Mouse (Mus musculus): ENCODE measurements around the gene Noxo1. TPM values are rescaled to one million over a fixed set of nuclear protein-coding genes. Genes with fewer than 3 reads are reported as not detected.

The Noxo1 gene
- polyA plus RNA-seq, 1 experiment, result 2.5 TPM

DNA sequence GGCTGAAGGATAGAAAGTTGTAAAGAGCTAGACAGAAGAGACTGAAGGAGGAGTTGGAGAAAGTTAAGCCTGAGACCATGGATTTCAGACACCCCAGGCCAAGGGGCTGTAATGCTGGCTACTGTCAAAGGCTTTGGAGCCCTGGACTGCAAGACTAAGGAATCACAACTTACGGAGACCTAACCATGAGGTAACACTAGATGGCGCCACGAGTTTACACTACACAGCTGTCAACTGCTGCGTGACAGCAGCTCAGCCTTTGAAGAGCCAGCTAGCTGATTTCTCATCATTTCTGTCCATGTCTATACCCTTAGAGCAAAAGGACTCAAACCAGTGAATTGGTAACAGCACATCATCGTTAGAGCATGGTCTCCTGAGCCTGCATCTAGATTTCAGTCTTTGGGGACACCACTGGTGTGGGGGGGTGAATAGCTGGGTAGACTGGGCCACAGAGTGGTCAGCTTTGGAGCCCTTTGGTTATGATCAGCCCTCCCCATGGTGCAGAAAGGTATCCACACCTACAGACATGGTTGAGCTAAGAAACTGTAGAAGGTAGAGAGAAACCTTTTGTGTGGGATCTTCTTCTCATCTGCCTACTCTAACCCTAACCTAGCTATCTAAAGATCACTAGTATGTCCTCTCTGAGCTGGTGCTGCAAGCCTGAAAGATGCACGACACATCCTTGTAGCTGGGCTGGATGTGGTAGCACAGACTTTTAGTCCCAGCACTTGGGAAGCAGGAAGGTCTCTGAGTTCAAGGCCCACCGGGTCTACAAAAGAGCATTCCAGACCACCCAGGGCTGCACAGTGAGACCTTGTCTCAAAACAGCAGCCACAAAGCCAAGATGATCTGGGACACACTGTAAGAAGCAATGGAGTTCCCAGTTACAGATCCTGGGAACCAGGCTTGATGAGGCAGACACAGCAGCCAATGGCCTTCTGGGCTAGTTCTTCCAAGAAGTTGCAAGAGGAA lies 49.8 kb downstream of the Noxo1 start:
- TF ChIP-seq POLR2A (IDR thresholded peaks at IDR 0.05; ENCODE audit: borderline replicate concordance, control insufficient read depth, low read depth, low read length) (no peak), CTCF (IDR thresholded peaks at IDR 0.05; ENCODE audit: control insufficient read depth, insufficient read depth, low read length) (peak; percentile 87)
- peaks cover 2% of the 10 kb centered on the region for H3K4me1 ChIP-seq (ENCODE audit: control insufficient read depth, insufficient read depth, low read length)
- 18% methylated on average over 7 of the region's 7 CpGs for WGBS
- no peak overlapping the region for H3K4me3 ChIP-seq (replicated peaks; ENCODE audit: control insufficient read depth, low read depth, low read length)
- H3K27ac ChIP-seq (ENCODE audit: control insufficient read depth, insufficient read depth, low read depth, low read length, poor library complexity), result no peak overlapping the region

DNA sequence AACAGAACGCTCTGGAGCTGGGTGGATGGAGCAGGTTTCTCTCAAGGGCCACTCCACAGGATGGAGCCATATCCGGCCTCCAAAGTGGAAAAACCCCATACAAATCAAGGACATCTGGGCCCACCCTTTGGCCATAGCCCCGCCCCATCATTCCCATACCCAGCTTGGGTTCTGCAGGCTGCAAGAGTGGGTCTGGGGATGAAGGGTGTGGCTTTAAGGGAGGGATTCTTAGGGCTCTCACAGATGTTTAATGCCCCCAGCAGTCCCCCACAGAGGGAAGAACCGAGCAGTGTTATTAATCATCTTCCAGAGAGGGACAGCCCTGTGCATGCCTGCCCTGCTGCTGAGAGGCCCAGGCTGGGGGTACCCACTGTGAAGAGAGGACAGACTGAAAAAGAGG lies 51.0 kb downstream of the Noxo1 start:
- no peak for TF ChIP-seq POLR2A (IDR thresholded peaks at IDR 0.05; ENCODE audit: borderline replicate concordance, control insufficient read depth, low read depth, low read length)
- WGBS, result 66% methylated on average over 4 of the region's 4 CpGs
- Histone ChIP-seq H3K4me3 (replicated peaks; ENCODE audit: control insufficient read depth, low read depth, low read length) (no peak overlapping the region), H3K4me1 (ENCODE audit: control insufficient read depth, insufficient read depth, low read length) (no peaks in the 10 kb centered on the region), H3K27ac (ENCODE audit: control insufficient read depth, insufficient read depth, low read depth, low read length, poor library complexity) (no peak overlapping the region)

Other genes starting within 250 kb of the Noxo1 start
- 34.5 and 70.1 TPM in 2 replicates for gene E4f1, start 225.9 kb upstream of the Noxo1 start, polyA plus RNA-seq (2011; ENCODE audit: insufficient read depth, insufficient read length, low replicate concordance, missing spikeins)
- gene Pgp, start 225.8 kb upstream of the Noxo1 start, polyA plus RNA-seq (2011; ENCODE audit: insufficient read depth, insufficient read length, low replicate concordance, missing spikeins), result 33.0 and 34.7 TPM in 2 replicates
- gene Bricd5, start 222.3 kb upstream of the Noxo1 start, polyA plus RNA-seq (2011; ENCODE audit: insufficient read depth, insufficient read length, low replicate concordance, missing spikeins), result 3.3 TPM in 1 of 2 replicates, not detected in the other
- 9.8 and 22.9 TPM in 2 replicates for gene Mlst8, start 217.2 kb upstream of the Noxo1 start, polyA plus RNA-seq (2011; ENCODE audit: insufficient read depth, insufficient read length, low replicate concordance, missing spikeins)
- gene Caskin1, start 207.6 kb upstream of the Noxo1 start, polyA plus RNA-seq (2011; ENCODE audit: insufficient read depth, insufficient read length, low replicate concordance, missing spikeins), result not detected in 2 replicates
- gene Traf7, start 168.3 kb upstream of the Noxo1 start, polyA plus RNA-seq (2011; ENCODE audit: insufficient read depth, insufficient read length, low replicate concordance, missing spikeins), result 79.2 and 108 TPM in 2 replicates
- gene Rab26, start 162.0 kb upstream of the Noxo1 start, polyA plus RNA-seq (2011; ENCODE audit: insufficient read depth, insufficient read length, low replicate concordance, missing spikeins), result not detected in 2 replicates
- gene Pkd1, start 146.4 kb upstream of the Noxo1 start, polyA plus RNA-seq (2011; ENCODE audit: insufficient read depth, insufficient read length, low replicate concordance, missing spikeins), result 10.4 and 17.9 TPM in 2 replicates
- gene Tsc2, start 63.6 kb upstream of the Noxo1 start, polyA plus RNA-seq (2011; ENCODE audit: insufficient read depth, insufficient read length, low replicate concordance, missing spikeins), result 38.1 and 92.1 TPM in 2 replicates
- 4.6 and 6.5 TPM in 2 replicates for gene Nthl1, start 63.6 kb upstream of the Noxo1 start, polyA plus RNA-seq (2011; ENCODE audit: insufficient read depth, insufficient read length, low replicate concordance, missing spikeins)
- 5.2 and 5.9 TPM in 2 replicates for gene Slc9a3r2, start 45.9 kb upstream of the Noxo1 start, polyA plus RNA-seq (2011; ENCODE audit: insufficient read depth, insufficient read length, low replicate concordance, missing spikeins)
- not detected in 2 replicates for gene Npw, start 37.8 kb upstream of the Noxo1 start, polyA plus RNA-seq (2011; ENCODE audit: insufficient read depth, insufficient read length, low replicate concordance, missing spikeins)
- 19.6 and 29.3 TPM in 2 replicates for gene Zfp598, start 26.5 kb upstream of the Noxo1 start, polyA plus RNA-seq (2011; ENCODE audit: insufficient read depth, insufficient read length, low replicate concordance, missing spikeins)
- gene Syngr3, start 6.3 kb upstream of the Noxo1 start, polyA plus RNA-seq (2011; ENCODE audit: insufficient read depth, insufficient read length, low replicate concordance, missing spikeins), result not detected in 2 replicates
- gene Gfer, start 78 bp upstream of the Noxo1 start, polyA plus RNA-seq (2011; ENCODE audit: insufficient read depth, insufficient read length, low replicate concordance, missing spikeins), result 19.3 and 42.9 TPM in 2 replicates
- gene Tbl3, start 11.4 kb downstream of the Noxo1 start, polyA plus RNA-seq (2011; ENCODE audit: insufficient read depth, insufficient read length, low replicate concordance, missing spikeins), result 19.4 and 28.1 TPM in 2 replicates
- gene Rnf151, start 21.8 kb downstream of the Noxo1 start, polyA plus RNA-seq (2011; ENCODE audit: insufficient read depth, insufficient read length, low replicate concordance, missing spikeins), result not detected in 2 replicates
- 828 and 1,146 TPM in 2 replicates for gene Rps2, start 21.9 kb downstream of the Noxo1 start, polyA plus RNA-seq (2011; ENCODE audit: insufficient read depth, insufficient read length, low replicate concordance, missing spikeins)
- gene Ndufb10, start 28.2 kb downstream of the Noxo1 start, polyA plus RNA-seq (2011; ENCODE audit: insufficient read depth, insufficient read length, low replicate concordance, missing spikeins), result 150 and 172 TPM in 2 replicates
- gene Rpl3l, start 31.6 kb downstream of the Noxo1 start, polyA plus RNA-seq (2011; ENCODE audit: insufficient read depth, insufficient read length, low replicate concordance, missing spikeins), result 2.5 TPM in 1 of 2 replicates, not detected in the other
- 106 and 309 TPM in 2 replicates for gene Msrb1, start 40.4 kb downstream of the Noxo1 start, polyA plus RNA-seq (2011; ENCODE audit: insufficient read depth, insufficient read length, low replicate concordance, missing spikeins)
- gene Hs3st6, start 56.8 kb downstream of the Noxo1 start, polyA plus RNA-seq (2011; ENCODE audit: insufficient read depth, insufficient read length, low replicate concordance, missing spikeins), result 2.2 TPM in 1 of 2 replicates, not detected in the other
- 0.77 TPM in 1 of 2 replicates, not detected in the other for gene Meiob, start 108.1 kb downstream of the Noxo1 start, polyA plus RNA-seq (2011; ENCODE audit: insufficient read depth, insufficient read length, low replicate concordance, missing spikeins)
- 92.4 and 146 TPM in 2 replicates for gene Hagh, start 143.9 kb downstream of the Noxo1 start, polyA plus RNA-seq (2011; ENCODE audit: insufficient read depth, insufficient read length, low replicate concordance, missing spikeins)
- 51.5 and 67.1 TPM in 2 replicates for gene Fahd1, start 154.1 kb downstream of the Noxo1 start, polyA plus RNA-seq (2011; ENCODE audit: insufficient read depth, insufficient read length, low replicate concordance, missing spikeins)
- gene Igfals, start 169.8 kb downstream of the Noxo1 start, polyA plus RNA-seq (2011; ENCODE audit: insufficient read depth, insufficient read length, low replicate concordance, missing spikeins), result not detected in 2 replicates
- 34.2 and 45.6 TPM in 2 replicates for gene Nubp2, start 190.1 kb downstream of the Noxo1 start, polyA plus RNA-seq (2011; ENCODE audit: insufficient read depth, insufficient read length, low replicate concordance, missing spikeins)
- 37.8 and 47.2 TPM in 2 replicates for gene Spsb3, start 190.4 kb downstream of the Noxo1 start, polyA plus RNA-seq (2011; ENCODE audit: insufficient read depth, insufficient read length, low replicate concordance, missing spikeins)
- gene Eme2, start 198.9 kb downstream of the Noxo1 start, polyA plus RNA-seq (2011; ENCODE audit: insufficient read depth, insufficient read length, low replicate concordance, missing spikeins), result 8.2 and 35.6 TPM in 2 replicates
- 23.4 and 43.9 TPM in 2 replicates for gene Mrps34, start 198.9 kb downstream of the Noxo1 start, polyA plus RNA-seq (2011; ENCODE audit: insufficient read depth, insufficient read length, low replicate concordance, missing spikeins)
- gene Nme3, start 200.3 kb downstream of the Noxo1 start, polyA plus RNA-seq (2011; ENCODE audit: insufficient read depth, insufficient read length, low replicate concordance, missing spikeins), result 51.7 and 64.3 TPM in 2 replicates
- gene Mapk8ip3, start 240.7 kb downstream of the Noxo1 start, polyA plus RNA-seq (2011; ENCODE audit: insufficient read depth, insufficient read length, low replicate concordance, missing spikeins), result 51.0 and 96.3 TPM in 2 replicates